Mouse (Mus musculus) macrophage (primary cell): ENCODE results near the gene Arf6. TPM values are rescaled to one million over a fixed set of nuclear protein-coding genes. Genes with fewer than 3 reads are reported as not detected.
"Not testable (repeated sequence)": the region's sequence is repeated elsewhere in the genome, so short reads cannot be mapped to it uniquely, and the experiment has no call there.

Source experiments
- H3K27ac ChIP-seq: fragments of 350-480 bp; formaldehyde crosslinking; 2 replicates; pipeline ENCODE4 v1.9.0; 2021
- H3K36me3 ChIP-seq: fragments of 350-480 bp; formaldehyde crosslinking; 2 replicates; pipeline ENCODE4 v1.9.0; 2021; ENCODE audit errors: inconsistent target
- H3K4me3 ChIP-seq: fragments of 350-480 bp; formaldehyde crosslinking; 2 replicates; pipeline ENCODE4 v1.9.0; 2021; ENCODE audit errors: inconsistent target
- H3K79me2 ChIP-seq: fragments of 350-480 bp; formaldehyde crosslinking; 2 replicates; pipeline ENCODE4 v1.9.0; 2021; ENCODE audit errors: inconsistent target
- WGBS: methylation state at CpG from one replicate; pipeline ENCODE4 v1.1.7; 2026; ENCODE audit warnings: inconsistent platforms; ENCODE audit not compliant: missing documents; 5-methylcytosine and 5-hydroxymethylcytosine counted together
- polyA plus RNA-seq: library from polyadenylated mRNA; stranded (reverse); fragments of 250-400 nt; gene quantifications from 3 replicates; pipeline ENCODE4 v1.2.4, GENCODE M21; 2018; ENCODE audit warnings: inconsistent platforms

The Arf6 gene
- polyA plus RNA-seq, 1 experiment from 2014 or later = 84.8 TPM

- Histone ChIP-seq H3K27ac (no peak overlapping the region), H3K4me3 (no peak overlapping the region), H3K79me2 (no peaks in the 10 kb centered on the region), H3K36me3 (no peaks in the 10 kb centered on the region)
- WGBS = 96% methylated on average over 5 of the region's 5 CpGs
Measured at GRCm38 (mm10) chr12:69384606-69385005, 12.7 kb downstream of the Arf6 start.

DNA sequence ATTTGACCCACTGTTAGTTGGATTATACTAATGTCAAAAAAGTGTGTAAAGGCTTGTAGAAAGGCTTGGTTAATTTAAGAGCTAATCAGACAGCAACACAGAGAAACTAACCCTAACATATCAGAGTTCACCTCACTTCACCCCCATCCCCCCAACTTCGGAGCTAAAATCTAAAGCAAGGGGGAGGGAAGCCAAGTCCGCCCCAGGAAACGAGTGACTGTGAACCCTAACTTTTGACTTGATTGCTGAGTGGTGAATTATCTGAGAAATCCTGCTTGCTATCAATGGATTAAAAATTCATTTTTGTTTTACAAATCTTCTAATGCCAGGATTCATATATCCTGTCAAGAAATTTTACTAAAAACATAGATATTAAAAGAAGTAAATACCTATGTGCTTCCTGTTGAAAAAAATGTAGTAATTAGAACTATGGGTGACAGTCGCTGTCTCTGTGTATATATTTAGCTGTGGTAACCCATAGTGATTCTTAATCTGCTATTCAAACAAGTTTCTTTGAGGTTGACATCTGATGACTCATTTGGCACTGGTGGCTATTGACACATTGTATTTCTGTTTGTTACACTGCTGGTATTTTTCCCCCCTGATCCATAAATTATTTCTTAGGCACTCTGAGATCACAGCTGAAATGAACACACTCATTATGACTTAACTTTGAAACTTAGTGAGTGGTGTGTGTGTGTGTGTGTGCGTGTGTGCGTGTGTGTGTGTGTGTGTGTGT lies 13.8 kb downstream of the Arf6 start:
- Histone ChIP-seq H3K4me3 (no peak overlapping the region), H3K27ac (no peak overlapping the region), H3K36me3 (no peaks in the 10 kb centered on the region), H3K79me2 (no peaks in the 10 kb centered on the region)
- 44% methylated on average over 4 of the region's 6 CpGs for WGBS

GRCm38 (mm10) chr12:69386281-69386732 lies 14.4 kb downstream of the Arf6 start:
- not testable (repeated sequence) for H3K4me3 ChIP-seq, H3K36me3 ChIP-seq, H3K79me2 ChIP-seq, H3K27ac ChIP-seq
- WGBS = 78% methylated on average over 1 of the region's 12 CpGs

DNA sequence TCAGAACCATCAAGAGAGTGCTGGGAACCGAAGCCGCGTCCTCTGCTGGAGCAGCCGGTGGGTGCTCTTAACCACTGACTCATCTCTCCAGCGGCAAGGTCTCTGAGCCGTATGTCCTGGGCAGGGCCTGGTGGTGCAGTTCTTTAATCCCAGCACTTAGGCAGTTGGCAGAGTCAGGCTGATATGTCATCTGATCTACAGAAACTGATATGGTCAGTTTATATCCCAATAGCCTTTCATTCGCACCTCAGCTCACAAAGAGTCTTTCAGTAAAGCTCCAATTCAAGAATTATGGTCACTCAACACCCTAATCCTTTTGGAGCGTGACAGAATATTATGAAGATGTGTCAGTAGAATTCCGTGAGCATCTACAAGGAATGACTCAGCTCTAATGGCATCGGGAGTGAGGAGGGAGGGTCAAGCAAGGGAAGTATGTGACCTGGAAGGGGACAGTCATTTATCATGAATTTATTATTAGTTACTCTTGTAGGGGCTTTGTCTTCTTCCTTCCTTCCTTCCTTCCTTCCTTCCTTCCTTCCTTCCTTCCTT lies 16.4 kb downstream of the Arf6 start:
- no peak overlapping the region for H3K27ac ChIP-seq
- no peaks in the 10 kb centered on the region for H3K36me3 ChIP-seq
- no peak overlapping the region for H3K4me3 ChIP-seq
- 95% methylated on average over 10 of the region's 10 CpGs for WGBS
- H3K79me2 ChIP-seq = no peaks in the 10 kb centered on the region

DNA sequence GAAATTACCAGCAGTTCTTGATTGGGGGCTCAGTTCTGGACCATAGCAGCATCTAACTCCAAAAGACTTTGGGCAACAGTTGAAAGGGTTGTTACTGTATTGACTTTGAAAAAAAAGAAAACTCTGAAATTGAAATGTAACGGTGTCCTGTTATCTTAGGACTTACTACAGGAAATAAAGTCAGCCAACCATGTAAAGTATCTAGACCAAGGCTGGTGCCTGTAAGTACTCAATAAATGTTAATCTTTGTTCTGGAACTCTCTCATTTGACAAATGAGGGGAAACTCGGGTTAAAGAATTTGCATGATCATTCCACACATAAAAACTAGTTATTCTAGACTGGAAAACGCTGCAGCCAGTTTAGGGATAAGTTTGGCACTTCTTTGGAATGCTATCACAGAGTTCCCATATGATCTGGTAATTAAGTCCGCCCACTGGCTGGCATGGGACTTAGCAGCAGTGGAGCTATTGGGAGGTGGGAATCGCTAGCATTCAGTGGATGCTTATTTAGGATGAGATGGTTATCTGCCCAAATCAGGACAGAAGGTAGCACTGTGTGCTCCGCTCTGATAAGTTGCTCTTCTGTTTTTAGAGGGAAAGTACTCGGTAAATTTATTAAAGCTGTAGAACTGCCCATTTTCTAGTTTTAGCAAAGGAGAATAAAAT lies 17.5 kb downstream of the Arf6 start:
- Histone ChIP-seq H3K27ac (no peak overlapping the region), H3K4me3 (no peak overlapping the region), H3K36me3 (no peaks in the 10 kb centered on the region), H3K79me2 (no peaks in the 10 kb centered on the region)
- WGBS = 89% methylated on average over 7 of the region's 7 CpGs

GRCm38 (mm10) chr12:69390000-69390698 lies 18.2 kb downstream of the Arf6 start:
- no peaks in the 10 kb centered on the region for H3K79me2 ChIP-seq
- no peak overlapping the region for H3K4me3 ChIP-seq
- H3K36me3 ChIP-seq = no peaks in the 10 kb centered on the region
- 88% methylated on average over 6 of the region's 7 CpGs for WGBS
- no peak overlapping the region for H3K27ac ChIP-seq

- WGBS = 91% methylated on average over 10 of the region's 10 CpGs
- H3K36me3 ChIP-seq = no peaks in the 10 kb centered on the region
- no peaks in the 10 kb centered on the region for H3K79me2 ChIP-seq
- no peak overlapping the region for H3K4me3 ChIP-seq
- no peak overlapping the region for H3K27ac ChIP-seq
Measured at GRCm38 (mm10) chr12:69393076-69393475, 21.1 kb downstream of the Arf6 start.

- Histone ChIP-seq H3K27ac (no peak overlapping the region), H3K4me3 (no peak overlapping the region), H3K79me2 (no peaks in the 10 kb centered on the region), H3K36me3 (no peaks in the 10 kb centered on the region)
- WGBS = 96% methylated on average over 6 of the region's 6 CpGs
Measured at GRCm38 (mm10) chr12:69394456-69394855, 22.5 kb downstream of the Arf6 start.

DNA sequence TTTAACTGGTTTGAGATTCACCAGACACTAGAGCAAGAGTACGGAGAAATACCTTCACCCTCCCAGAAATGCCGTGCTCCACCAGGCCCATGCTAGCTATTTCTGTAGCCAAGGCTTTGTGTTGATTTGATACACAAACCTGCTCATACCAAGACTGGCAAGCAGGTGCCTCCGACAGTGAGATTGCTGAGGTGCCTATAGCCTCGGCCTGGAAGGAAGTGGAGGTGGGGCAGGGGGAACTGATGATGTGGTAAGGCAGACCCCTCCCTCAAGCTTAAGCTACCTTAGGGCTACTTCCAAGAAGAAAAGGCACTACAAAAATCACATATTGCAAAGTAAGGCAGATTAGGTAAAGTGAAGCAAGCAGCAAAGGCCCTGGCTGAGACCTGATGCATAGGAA lies 28.4 kb downstream of the Arf6 start:
- WGBS = 80% methylated on average over 4 of the region's 4 CpGs
- H3K27ac ChIP-seq = peak overlapping the region; percentile 46
- no peaks in the 10 kb centered on the region for H3K79me2 ChIP-seq
- no peak overlapping the region for H3K4me3 ChIP-seq
- no peaks in the 10 kb centered on the region for H3K36me3 ChIP-seq

DNA sequence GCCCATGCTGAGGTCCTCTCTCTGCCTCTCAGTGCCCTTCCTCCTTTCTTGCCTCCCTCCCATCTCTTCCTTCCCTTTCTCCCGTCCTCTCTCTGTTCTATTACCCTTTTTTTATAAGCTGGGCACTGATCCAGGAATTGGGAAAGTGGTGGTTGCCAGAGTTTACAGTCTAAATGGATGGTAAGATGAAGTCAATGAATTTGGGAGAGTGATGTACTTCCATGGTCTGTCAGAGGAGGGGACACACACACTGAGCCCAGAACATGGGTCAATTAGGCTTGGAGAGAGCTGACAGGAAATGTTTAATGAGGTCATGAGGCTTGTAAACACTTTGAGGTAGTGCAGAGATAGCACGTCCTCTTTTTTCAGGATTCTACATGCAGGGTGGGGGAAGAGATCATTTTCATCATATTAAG lies 28.9 kb downstream of the Arf6 start:
- Histone ChIP-seq H3K36me3 (no peaks in the 10 kb centered on the region), H3K4me3 (no peak overlapping the region), H3K79me2 (no peaks in the 10 kb centered on the region), H3K27ac (peak overlapping the region; percentile 46)
- 4% methylated on average over 2 of the region's 2 CpGs for WGBS

- no peaks in the 10 kb centered on the region for H3K79me2 ChIP-seq
- no peaks in the 10 kb centered on the region for H3K36me3 ChIP-seq
- no peak overlapping the region for H3K27ac ChIP-seq
- WGBS = 84% methylated on average over 9 of the region's 9 CpGs
- no peak overlapping the region for H3K4me3 ChIP-seq
Measured at GRCm38 (mm10) chr12:69402100-69402499, 30.1 kb downstream of the Arf6 start.

DNA sequence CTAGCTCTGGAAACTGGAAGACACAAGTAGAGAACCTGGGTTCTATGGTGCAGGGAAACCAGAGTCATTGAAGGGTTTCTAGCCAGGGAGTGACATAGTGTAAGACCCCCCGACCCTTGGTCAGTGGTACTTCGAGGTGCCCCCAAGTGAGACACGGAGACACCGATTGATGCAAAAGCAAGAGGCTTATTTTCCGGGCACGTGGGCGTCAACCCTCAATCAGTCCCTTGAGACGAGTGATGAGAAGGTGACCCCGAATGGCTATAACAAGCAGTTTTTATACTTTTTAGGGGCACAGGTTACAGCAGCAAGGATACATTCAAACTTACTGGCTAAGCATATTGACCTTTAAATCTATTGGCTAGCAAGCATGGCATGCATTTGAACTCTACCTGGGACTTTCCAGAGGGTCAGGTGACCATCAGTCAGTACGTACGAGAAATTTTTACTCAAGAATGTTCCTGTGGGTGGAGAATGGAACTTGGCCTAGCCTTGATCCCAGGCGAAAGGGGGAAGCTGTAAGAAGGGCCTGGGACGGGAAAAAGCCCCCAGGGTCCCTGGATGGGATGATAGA lies 30.7 kb downstream of the Arf6 start:
- Histone ChIP-seq H3K36me3 (no peaks in the 10 kb centered on the region), H3K4me3 (no peak overlapping the region), H3K79me2 (no peaks in the 10 kb centered on the region), H3K27ac (no peak overlapping the region)
- WGBS = 91% methylated on average over 13 of the region's 13 CpGs

DNA sequence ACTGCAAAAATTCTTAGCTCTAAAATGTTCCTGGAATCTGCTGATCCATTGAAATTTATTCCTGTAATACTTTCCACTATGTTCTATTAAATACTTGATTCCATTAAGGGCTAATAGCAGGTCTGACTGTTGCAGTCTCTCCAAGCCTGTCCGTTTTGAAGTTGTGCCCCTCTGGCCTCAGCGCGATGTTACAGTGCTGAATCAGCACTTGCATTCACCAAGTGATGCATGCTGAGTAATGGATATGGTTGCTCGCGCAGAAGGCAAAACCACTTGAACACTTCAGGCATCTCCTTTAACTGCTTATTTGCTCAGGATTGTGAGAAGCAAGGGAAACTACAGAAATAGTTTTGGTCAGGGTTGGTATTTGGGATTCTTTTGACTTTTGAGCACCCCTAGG lies 38.8 kb downstream of the Arf6 start:
- Histone ChIP-seq H3K4me3 (no peak overlapping the region), H3K79me2 (no peaks in the 10 kb centered on the region), H3K27ac (no peak overlapping the region), H3K36me3 (no peaks in the 10 kb centered on the region)
- WGBS = 69% methylated on average over 5 of the region's 5 CpGs

GRCm38 (mm10) chr12:69411936-69412335 lies 40.0 kb downstream of the Arf6 start:
- Histone ChIP-seq H3K4me3 (no peak overlapping the region), H3K27ac (no peak overlapping the region), H3K36me3 (no peaks in the 10 kb centered on the region), H3K79me2 (no peaks in the 10 kb centered on the region)
- WGBS = 32% methylated on average over 4 of the region's 4 CpGs
